Mouse (Mus musculus) neural tube, embryonic 14.5 days (tissue): ENCODE measurements around the gene Ak3. TPM values are rescaled to one million over a fixed set of nuclear protein-coding genes. Genes with fewer than 3 reads are reported as not detected.

ENCODE experiments used
- ATAC-seq: fragments of 200-750 bp; cut with Nextera tagmentation; 2 replicates; pipeline ENCODE4 v1.8.0; 2017; ENCODE audit warnings: low read depth, mild to moderate bottlenecking, moderate TSS enrichment, moderate library complexity
- H3K27ac ChIP-seq: fragments of 300-500 bp; sonication (generic); 2 replicates; pipeline ENCODE4 v1.5.1; 2014; ENCODE audit warnings: low read depth, mild to moderate bottlenecking, control low read depth, low read length, moderate library complexity, mixed read lengths
- H3K27me3 ChIP-seq: fragments of 300-500 bp; sonication (generic); 2 replicates; pipeline ENCODE4 v1.6.1; 2014; ENCODE audit warnings: low read length; ENCODE audit not compliant: control insufficient read depth, insufficient read depth
- H3K36me3 ChIP-seq: fragments of 300-500 bp; sonication (generic); 2 replicates; pipeline ENCODE4 v1.6.1; 2014; ENCODE audit warnings: low read length, mixed read lengths; ENCODE audit not compliant: control insufficient read depth, insufficient read depth
- H3K4me1 ChIP-seq: fragments of 300-500 bp; sonication (generic); 2 replicates; pipeline ENCODE4 v1.6.1; 2014; ENCODE audit warnings: low read length; ENCODE audit not compliant: control insufficient read depth, insufficient read depth
- H3K4me2 ChIP-seq: fragments of 300-500 bp; sonication (generic); 2 replicates; pipeline ENCODE4 v1.6.1; 2014; ENCODE audit warnings: mild to moderate bottlenecking, low read depth, low read length, control low read depth
- H3K4me3 ChIP-seq: fragments of 300-500 bp; sonication (generic); 2 replicates; pipeline ENCODE4 v1.5.1; 2014; ENCODE audit warnings: low read depth, low read length, control low read depth, mixed read lengths
- H3K9ac ChIP-seq: fragments of 300-500 bp; sonication (generic); replicated peaks from 2 replicates; pipeline ENCODE4 v1.6.1; 2014; ENCODE audit warnings: low read depth, mild to moderate bottlenecking, control low read depth, low read length, mixed read lengths
- H3K9me3 ChIP-seq: fragments of 300-500 bp; sonication (generic); 2 replicates; pipeline ENCODE4 v1.6.1; 2016; ENCODE audit warnings: low read length; ENCODE audit not compliant: control insufficient read depth
- WGBS: fragments of 180-500 bp; shearing (Covaris S2); extraction: QIAGEN DNeasy Blood & Tissue Kit; methylation state at CpG from one replicate; pipeline ENCODE4 v1.1.7; 2014; 5-methylcytosine and 5-hydroxymethylcytosine counted together
- polyA plus RNA-seq: library from polyadenylated mRNA; unstranded; fragments of >200 nt; fragmentation: Nextera tagmentation; extraction: Ambion mirVana; gene quantifications from 2 replicates; pipeline ENCODE4 v1.2.1, GENCODE M21; 2014

The Ak3 gene
- polyA plus RNA-seq, 1 experiment from 2014 or later = 73.0 TPM

- Histone ChIP-seq H3K4me2 (peak overlapping the region; percentile 55), H3K27me3 (no peaks in the 10 kb centered on the region), H3K27ac (no peak overlapping the region; the same call in 1 of the 2 replicates), H3K36me3 (no peaks in the 10 kb centered on the region), H3K9ac (peak overlapping the region; percentile 87), H3K4me1 (peaks cover 13% of the 10 kb centered on the region), H3K9me3 (no peaks in the 10 kb centered on the region), H3K4me3 (peak overlapping the region; percentile 84)
- WGBS = 35% methylated on average over 4 of the region's 4 CpGs
- no peak for ATAC-seq
Observed at GRCm38 (mm10) chr19:29046961-29047333, 814 bp downstream of the Ak3 start.

DNA sequence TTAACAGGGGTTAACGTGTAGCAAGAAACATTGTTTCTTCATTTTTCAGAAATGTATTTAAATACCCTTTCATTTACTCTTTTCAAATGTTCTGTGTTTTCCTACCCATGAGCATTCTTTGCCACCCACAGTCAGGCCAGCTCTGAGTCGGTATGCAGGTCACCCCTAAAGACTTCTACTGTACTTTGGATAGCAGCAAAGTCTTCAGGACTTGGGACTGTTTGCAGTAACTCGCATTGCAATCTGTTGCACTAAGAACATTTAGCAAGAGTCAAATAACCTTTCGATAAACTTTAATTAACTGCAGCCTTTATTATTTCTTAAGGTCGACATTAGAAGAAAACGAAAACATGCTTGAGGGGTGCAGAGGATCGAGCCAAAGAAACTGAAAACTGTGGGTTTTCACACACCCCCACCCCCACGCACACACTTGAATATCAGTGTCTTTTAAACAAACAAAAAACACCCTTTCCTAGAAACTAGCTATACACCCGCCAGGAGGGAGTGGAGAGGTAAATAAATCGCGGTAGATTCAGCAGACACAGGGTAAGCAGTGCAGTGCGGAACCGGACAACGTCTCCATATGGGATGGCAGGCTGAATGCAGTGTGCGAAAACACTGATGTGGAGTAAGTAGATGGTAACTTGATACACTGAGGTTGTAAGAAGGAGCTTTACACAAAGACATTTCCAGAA lies 1.7 kb downstream of the Ak3 start:
- no peaks in the 10 kb centered on the region for H3K27me3 ChIP-seq
- no peak overlapping the region; the same call in 1 of the 2 replicates for H3K9ac ChIP-seq
- no peaks in the 10 kb centered on the region for H3K9me3 ChIP-seq
- peak overlapping the region; percentile 84; the same call in 1 of the 2 replicates for H3K4me3 ChIP-seq
- H3K4me2 ChIP-seq = peak overlapping the region; percentile 55
- H3K27ac ChIP-seq = no peak overlapping the region
- H3K4me1 ChIP-seq = peaks cover 13% of the 10 kb centered on the region
- 57% methylated on average over 15 of the region's 15 CpGs for WGBS
- ATAC-seq = no peak
- no peaks in the 10 kb centered on the region for H3K36me3 ChIP-seq

DNA sequence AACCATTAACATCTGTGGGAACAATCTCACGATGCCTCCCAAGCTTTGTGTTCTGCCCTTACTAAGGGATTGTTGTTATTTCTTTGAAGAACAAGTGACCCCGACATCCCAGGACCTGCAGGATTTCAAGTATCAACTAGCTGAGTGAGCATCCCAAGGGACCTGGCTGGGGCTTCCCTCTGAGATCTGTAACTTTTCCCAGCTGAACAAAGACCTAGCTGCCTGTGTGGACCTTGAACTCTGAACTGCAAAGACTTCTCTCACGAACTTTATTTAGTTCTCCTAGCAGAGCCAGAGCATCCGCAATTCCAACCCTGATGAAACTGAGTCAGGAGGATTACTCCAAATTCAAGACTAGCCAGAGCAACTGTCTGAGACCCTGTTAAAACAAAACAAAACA lies 2.4 kb downstream of the Ak3 start:
- H3K9ac ChIP-seq = no peak overlapping the region
- no peak overlapping the region for H3K4me3 ChIP-seq
- H3K9me3 ChIP-seq = no peaks in the 10 kb centered on the region
- H3K27me3 ChIP-seq = no peaks in the 10 kb centered on the region
- no peaks in the 10 kb centered on the region for H3K36me3 ChIP-seq
- no peak overlapping the region for H3K4me2 ChIP-seq
- WGBS = 68% methylated on average over 4 of the region's 4 CpGs
- no peak for ATAC-seq
- H3K27ac ChIP-seq = no peak overlapping the region
- H3K4me1 ChIP-seq = peaks cover 13% of the 10 kb centered on the region

GRCm38 (mm10) chr19:29044353-29044768 lies 3.4 kb downstream of the Ak3 start:
- no peak for ATAC-seq
- no peak overlapping the region for H3K27ac ChIP-seq
- H3K9me3 ChIP-seq = no peaks in the 10 kb centered on the region
- no peak overlapping the region for H3K9ac ChIP-seq
- no peaks in the 10 kb centered on the region for H3K27me3 ChIP-seq
- H3K4me2 ChIP-seq = no peak overlapping the region
- peaks cover 13% of the 10 kb centered on the region for H3K4me1 ChIP-seq
- WGBS = 24% methylated on average over 9 of the region's 9 CpGs
- no peaks in the 10 kb centered on the region for H3K36me3 ChIP-seq
- H3K4me3 ChIP-seq = no peak overlapping the region

GRCm38 (mm10) chr19:29042647-29043046 lies 5.1 kb downstream of the Ak3 start:
- Histone ChIP-seq H3K27me3 (no peaks in the 10 kb centered on the region), H3K27ac (no peak overlapping the region), H3K36me3 (no peaks in the 10 kb centered on the region), H3K9me3 (no peaks in the 10 kb centered on the region), H3K4me1 (peaks cover 8% of the 10 kb centered on the region), H3K9ac (no peak overlapping the region), H3K4me2 (no peak overlapping the region), H3K4me3 (no peak overlapping the region)
- no peak for ATAC-seq
- 84% methylated on average over 9 of the region's 9 CpGs for WGBS

DNA sequence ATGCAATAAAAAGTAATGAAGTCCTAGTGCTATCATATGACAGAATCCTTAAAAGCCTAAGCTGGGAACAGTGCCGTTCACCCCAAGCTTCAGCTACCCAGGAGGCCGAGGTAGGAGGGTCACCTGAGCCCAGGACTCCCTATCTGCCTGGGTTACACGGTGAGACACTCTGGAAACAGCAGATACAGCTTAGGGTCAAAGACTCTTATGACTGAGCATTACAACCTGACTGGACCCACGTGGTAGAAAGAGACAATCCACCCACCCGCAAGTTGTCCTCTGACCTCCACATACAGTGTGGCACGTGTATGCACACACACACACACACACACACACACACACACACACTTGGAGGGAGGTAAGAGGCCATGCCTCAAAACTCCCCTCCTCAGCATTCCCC lies 5.6 kb downstream of the Ak3 start:
- no peak for ATAC-seq
- WGBS = 85% methylated on average over 6 of the region's 6 CpGs
- H3K9ac ChIP-seq = no peak overlapping the region

GRCm38 (mm10) chr19:29040206-29040605 lies 7.6 kb downstream of the Ak3 start:
- Histone ChIP-seq H3K4me1 (no peaks in the 10 kb centered on the region), H3K9me3 (no peaks in the 10 kb centered on the region), H3K4me2 (no peak overlapping the region), H3K9ac (no peak overlapping the region), H3K4me3 (no peak overlapping the region), H3K27ac (no peak overlapping the region), H3K36me3 (no peaks in the 10 kb centered on the region), H3K27me3 (no peaks in the 10 kb centered on the region)
- 91% methylated on average over 4 of the region's 4 CpGs for WGBS
- no peak for ATAC-seq

More for the DNA sequence above, 5.6 kb downstream of the Ak3 start:
- H3K4me1 ChIP-seq = peaks cover 8% of the 10 kb centered on the region
- no peaks in the 10 kb centered on the region for H3K36me3 ChIP-seq
- no peak overlapping the region for H3K4me2 ChIP-seq
- H3K9me3 ChIP-seq = no peaks in the 10 kb centered on the region
- H3K27me3 ChIP-seq = no peaks in the 10 kb centered on the region
- H3K27ac ChIP-seq = no peak overlapping the region
- H3K4me3 ChIP-seq = no peak overlapping the region

GRCm38 (mm10) chr19:29039334-29039733 lies 8.4 kb downstream of the Ak3 start:
- H3K27me3 ChIP-seq = no peaks in the 10 kb centered on the region
- H3K4me2 ChIP-seq = no peak overlapping the region
- ATAC-seq = no peak
- no peak overlapping the region for H3K4me3 ChIP-seq
- H3K4me1 ChIP-seq = no peaks in the 10 kb centered on the region
- no peaks in the 10 kb centered on the region for H3K9me3 ChIP-seq
- H3K27ac ChIP-seq = no peak overlapping the region
- H3K36me3 ChIP-seq = no peaks in the 10 kb centered on the region
- H3K9ac ChIP-seq = no peak overlapping the region

DNA sequence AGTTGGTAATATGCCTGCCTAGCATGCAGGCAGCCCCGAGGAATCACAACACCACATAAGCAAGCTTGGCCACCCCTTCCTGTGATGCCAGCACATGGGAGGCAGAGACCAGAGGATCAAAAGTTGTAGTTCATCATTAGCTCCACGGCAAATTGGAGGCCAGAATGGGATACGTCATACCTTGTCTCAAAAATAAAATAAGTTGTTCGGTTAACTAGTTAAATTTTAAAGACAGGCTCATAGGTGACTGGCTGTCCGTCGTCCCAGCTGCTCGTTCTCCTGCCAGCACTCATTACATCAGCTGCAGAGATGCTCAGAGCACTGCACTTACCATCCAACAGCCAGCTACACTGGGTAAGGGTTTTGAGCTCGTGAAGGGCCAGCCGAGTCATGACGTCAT lies 10.2 kb downstream of the Ak3 start:
- H3K27ac ChIP-seq = no peak overlapping the region
- H3K9me3 ChIP-seq = no peaks in the 10 kb centered on the region
- H3K4me1 ChIP-seq = no peaks in the 10 kb centered on the region
- 94% methylated on average over 10 of the region's 10 CpGs for WGBS
- no peaks in the 10 kb centered on the region for H3K36me3 ChIP-seq
- no peak overlapping the region for H3K4me2 ChIP-seq
- H3K4me3 ChIP-seq = no peak overlapping the region
- no peak for ATAC-seq
- no peak overlapping the region for H3K9ac ChIP-seq
- H3K27me3 ChIP-seq = no peaks in the 10 kb centered on the region
